Mouse (Mus musculus): ENCODE measurements at regions not wholly inside any gene's neighbourhood (a gene's known extent, or its start where the extent isn't known, plus 50 kb on each side); places are given as distances from the start of the nearest gene placed in this dataset.
"Not testable (repeated sequence)": the region's sequence is repeated elsewhere in the genome, so short reads cannot be mapped to it uniquely, and the experiment has no call there.

DNA sequence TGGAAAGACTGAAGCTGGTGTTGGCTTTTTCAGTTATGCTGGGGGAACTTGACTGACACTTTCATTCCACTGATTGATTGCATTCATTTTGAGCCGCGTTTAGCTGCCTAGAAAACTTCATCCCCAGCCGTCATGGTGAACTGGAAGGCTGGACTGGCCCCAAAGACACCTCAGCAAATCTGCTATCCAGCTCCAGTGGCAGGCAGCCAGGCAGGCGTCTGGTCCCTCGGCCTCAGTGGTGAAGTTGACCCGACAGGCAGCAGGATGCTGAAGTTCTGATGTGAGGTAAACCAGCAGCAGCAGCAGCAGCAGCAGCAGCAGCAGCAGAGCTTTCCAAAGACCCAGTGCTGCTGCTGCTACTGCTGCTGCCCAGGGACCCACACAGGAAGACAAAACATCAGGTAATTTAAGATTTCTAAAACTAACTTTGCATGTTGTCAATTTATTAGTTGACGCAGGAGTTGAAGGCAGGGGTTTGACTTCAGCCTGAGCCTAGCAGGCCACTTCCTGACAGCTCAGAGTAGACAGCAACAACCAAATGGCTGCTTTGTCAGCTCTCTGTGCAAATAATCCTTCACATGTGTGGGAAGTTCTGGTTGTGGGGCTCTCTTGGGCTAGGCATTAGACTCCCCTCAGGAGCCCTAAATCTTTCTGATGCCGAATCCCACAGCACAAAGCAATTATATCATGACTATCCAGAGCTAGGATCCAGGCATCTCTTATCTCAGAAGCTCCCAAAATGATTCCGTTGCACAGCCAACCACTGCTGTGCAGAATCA is 200.4 kb upstream of the Nhs start:
- ATAC-seq (ENCODE audit: insufficient number of reproducible peaks, insufficient read depth, low FRiP score, low TSS enrichment, low read depth): peak; percentile 56; the same call in 1 of the 2 replicates
- no peaks in the 10 kb centered on the region for H3K4me1 ChIP-seq (replicated peaks)
- H3K9me3 ChIP-seq: no peaks in the 10 kb centered on the region
- no peaks in the 10 kb centered on the region for H3K36me3 ChIP-seq
- H3K27me3 ChIP-seq: peaks cover 44% of the 10 kb centered on the region
- WGBS: 33% methylated on average over 9 of the region's 9 CpGs
- H3K4me3 ChIP-seq (replicated peaks): no peak overlapping the region
- H3K4me2 ChIP-seq: no peak overlapping the region
- H3K27ac ChIP-seq: peak overlapping the region; percentile 64
- H3K9ac ChIP-seq (replicated peaks): no peak overlapping the region

DNA sequence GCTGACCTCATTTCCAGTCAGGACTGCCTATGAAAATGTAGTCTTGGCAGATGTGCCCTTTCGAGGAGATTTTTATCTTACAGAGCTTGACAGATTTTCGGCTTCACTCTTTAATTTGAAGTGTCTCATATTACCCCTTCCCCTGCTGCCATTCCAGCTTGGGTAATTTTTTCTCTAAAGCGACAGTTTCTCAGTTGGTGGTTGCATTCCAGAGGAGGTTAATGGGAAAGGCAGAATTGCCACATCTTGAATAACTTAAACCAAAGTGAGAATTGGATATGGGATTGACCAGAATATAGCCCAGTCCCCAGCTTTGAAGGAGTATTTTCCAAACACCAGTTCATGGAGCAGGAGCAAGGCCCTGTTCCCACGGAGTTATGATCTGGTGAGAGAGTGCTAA is 188.8 kb upstream of the Nhs start:
- no peak overlapping the region for H3K9ac ChIP-seq (replicated peaks)
- H3K4me2 ChIP-seq: no peak overlapping the region
- 19% methylated on average over 4 of the region's 4 CpGs for WGBS
- H3K4me1 ChIP-seq (replicated peaks): 0 out of 2 replicates have a peak, but pooled peaks cover 4% of the 10 kb centered on the region
- peaks cover 43% of the 10 kb centered on the region for H3K27me3 ChIP-seq
- H3K9me3 ChIP-seq: no peaks in the 10 kb centered on the region
- no peak overlapping the region for H3K4me3 ChIP-seq (replicated peaks)
- no peaks in the 10 kb centered on the region for H3K36me3 ChIP-seq
- ATAC-seq (ENCODE audit: insufficient number of reproducible peaks, insufficient read depth, low FRiP score, low TSS enrichment, low read depth): no peak
- H3K27ac ChIP-seq: no peak overlapping the region

DNA sequence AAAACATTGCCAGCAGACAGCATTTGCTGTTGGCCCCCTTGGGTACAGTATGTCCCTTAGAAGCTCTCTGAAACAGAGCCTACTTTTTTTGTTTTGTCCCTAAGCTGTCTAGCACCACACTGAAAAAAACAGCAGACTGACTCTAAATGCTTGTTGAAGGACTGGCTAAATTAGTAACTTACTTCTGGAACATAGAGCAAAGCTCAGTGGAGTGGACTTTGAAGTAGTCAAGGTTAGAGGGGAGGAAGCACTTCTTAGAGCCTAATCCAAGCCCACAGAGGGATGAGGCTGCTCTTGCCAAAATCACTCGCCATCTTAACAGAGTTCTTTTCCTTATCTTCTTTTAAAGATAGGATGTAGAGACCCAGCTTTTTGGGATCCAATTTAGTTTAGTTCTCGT is 188.4 kb upstream of the Nhs start:
- WGBS: 38% methylated on average over 2 of the region's 2 CpGs
- Histone ChIP-seq H3K9me3 (no peaks in the 10 kb centered on the region), H3K36me3 (no peaks in the 10 kb centered on the region), H3K27ac (no peak overlapping the region), H3K9ac (replicated peaks) (no peak overlapping the region), H3K4me1 (replicated peaks) (0 out of 2 replicates have a peak, but pooled peaks cover 4% of the 10 kb centered on the region), H3K4me3 (replicated peaks) (no peak overlapping the region), H3K27me3 (peaks cover 38% of the 10 kb centered on the region), H3K4me2 (no peak overlapping the region)
- no peak for ATAC-seq (ENCODE audit: insufficient number of reproducible peaks, insufficient read depth, low FRiP score, low TSS enrichment, low read depth)

DNA sequence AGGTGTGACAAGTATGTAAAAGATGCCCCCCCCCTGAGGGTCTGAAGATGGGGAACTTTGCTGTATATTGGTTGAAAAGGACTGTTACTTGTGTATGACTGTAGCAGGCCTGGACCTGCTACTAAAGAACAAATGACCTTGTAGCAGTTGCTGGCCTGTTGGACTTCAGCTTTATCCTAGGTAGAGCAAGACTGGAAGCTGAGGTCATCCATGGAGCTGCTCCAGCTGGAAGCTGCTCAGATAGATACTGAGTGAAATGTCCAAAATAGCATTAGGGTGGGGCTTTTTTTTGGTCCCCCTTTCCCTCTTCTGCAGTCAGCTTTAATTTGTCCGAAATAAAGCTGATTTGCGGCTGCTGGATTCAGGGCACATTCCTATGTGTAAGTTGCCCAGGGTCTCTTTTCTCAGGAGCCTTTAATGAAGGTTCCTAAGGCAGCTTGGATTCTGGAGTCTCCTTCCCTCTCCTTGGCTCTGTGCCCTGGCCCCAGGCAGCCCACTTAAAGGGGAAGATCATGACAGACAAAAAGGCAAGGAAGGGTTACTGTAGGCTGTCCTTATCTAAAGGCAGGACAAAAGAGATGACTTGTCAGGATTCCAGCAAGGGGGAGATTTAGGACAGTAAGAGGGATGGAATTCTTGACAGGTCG is 186.1 kb upstream of the Nhs start:
- Histone ChIP-seq H3K4me2 (no peak overlapping the region), H3K4me3 (replicated peaks) (no peak overlapping the region), H3K9me3 (no peaks in the 10 kb centered on the region), H3K4me1 (replicated peaks) (0 out of 2 replicates have a peak, but pooled peaks cover 4% of the 10 kb centered on the region), H3K9ac (replicated peaks) (no peak overlapping the region), H3K27me3 (peaks cover 28% of the 10 kb centered on the region), H3K27ac (no peak overlapping the region), H3K36me3 (no peaks in the 10 kb centered on the region)
- no peak for ATAC-seq (ENCODE audit: insufficient number of reproducible peaks, insufficient read depth, low FRiP score, low TSS enrichment, low read depth)
- WGBS: 69% methylated on average over 3 of the region's 3 CpGs

DNA sequence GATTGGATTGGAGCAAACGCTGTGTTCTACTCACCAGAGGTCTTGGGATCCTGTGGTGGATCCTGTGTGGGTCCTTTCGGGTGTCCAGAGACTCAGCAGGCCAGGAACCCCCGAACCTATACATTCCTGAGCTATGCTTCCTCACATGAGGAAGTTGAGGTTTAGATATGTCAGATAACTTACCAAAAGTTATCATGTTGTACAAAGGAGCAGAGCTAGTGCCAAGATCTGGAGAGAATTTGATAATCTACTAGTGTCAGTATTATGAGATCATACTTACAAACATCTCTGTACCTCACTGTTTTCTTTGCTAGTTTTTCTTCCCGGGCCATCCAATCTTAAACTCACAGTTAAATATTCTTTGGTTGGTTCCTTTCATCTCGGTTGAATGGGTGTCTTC is 172.6 kb upstream of the Nhs start:
- no peak for ATAC-seq (ENCODE audit: insufficient number of reproducible peaks, insufficient read depth, low FRiP score, low TSS enrichment, low read depth)
- Histone ChIP-seq H3K9me3 (no peaks in the 10 kb centered on the region), H3K27ac (no peak overlapping the region), H3K9ac (replicated peaks) (no peak overlapping the region), H3K27me3 (no peaks in the 10 kb centered on the region; the same call in 1 of the 2 replicates), H3K36me3 (no peaks in the 10 kb centered on the region), H3K4me1 (replicated peaks) (no peaks in the 10 kb centered on the region), H3K4me3 (replicated peaks) (no peak overlapping the region), H3K4me2 (no peak overlapping the region)
- 88% methylated on average over 5 of the region's 5 CpGs for WGBS

DNA sequence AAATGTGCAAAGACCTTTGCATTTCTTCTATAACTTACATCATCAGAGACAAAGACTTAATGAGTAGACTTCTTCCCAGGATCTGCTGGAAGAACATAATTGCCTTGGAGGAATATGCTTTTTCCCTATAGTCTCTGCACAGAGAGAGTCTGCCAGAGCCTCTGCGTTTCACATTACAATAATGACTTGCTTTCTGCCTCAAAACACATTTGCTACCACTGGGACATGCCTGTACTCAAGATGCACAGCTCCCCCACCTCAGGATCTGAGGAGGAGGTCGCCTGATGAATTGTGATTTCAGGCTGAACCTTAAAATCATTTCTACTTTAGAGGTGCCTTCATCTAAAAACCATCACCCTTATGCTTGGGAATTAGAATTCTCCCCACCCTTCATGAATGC is 148.1 kb upstream of the Nhs start:
- Histone ChIP-seq H3K9me3 (no peaks in the 10 kb centered on the region), H3K4me3 (replicated peaks) (no peak overlapping the region), H3K27me3 (peaks cover 4% of the 10 kb centered on the region; the same call in 1 of the 2 replicates), H3K9ac (replicated peaks) (no peak overlapping the region), H3K4me2 (no peak overlapping the region), H3K36me3 (no peaks in the 10 kb centered on the region), H3K27ac (no peak overlapping the region), H3K4me1 (replicated peaks) (no peaks in the 10 kb centered on the region)
- no peak for ATAC-seq (ENCODE audit: insufficient number of reproducible peaks, insufficient read depth, low FRiP score, low TSS enrichment, low read depth)
- WGBS: 66% methylated on average over 2 of the region's 2 CpGs

DNA sequence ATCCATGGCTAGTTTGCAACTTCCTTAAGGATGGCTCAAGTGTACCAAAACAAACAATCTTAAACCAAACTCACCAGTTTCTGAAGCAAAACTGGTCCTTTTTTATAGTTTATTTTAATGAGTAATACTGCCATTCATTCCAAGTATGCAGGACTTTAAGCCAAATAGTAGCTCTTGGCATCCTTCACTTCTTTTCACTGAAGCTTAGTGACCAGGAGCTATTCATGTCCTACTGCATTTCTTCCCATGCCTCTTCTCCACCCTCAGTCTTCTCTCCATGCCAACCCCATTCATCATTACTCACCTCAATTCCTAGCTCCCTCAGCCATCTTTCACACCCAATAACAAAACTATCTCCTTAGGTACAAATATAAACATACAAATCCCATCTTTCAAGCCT is 144.6 kb upstream of the Nhs start:
- Histone ChIP-seq H3K27ac (no peak overlapping the region), H3K4me1 (replicated peaks) (no peaks in the 10 kb centered on the region), H3K9ac (replicated peaks) (no peak overlapping the region), H3K27me3 (peaks cover 4% of the 10 kb centered on the region; the same call in 1 of the 2 replicates), H3K9me3 (no peaks in the 10 kb centered on the region), H3K36me3 (no peaks in the 10 kb centered on the region), H3K4me3 (replicated peaks) (no peak overlapping the region), H3K4me2 (no peak overlapping the region)
- no peak for ATAC-seq (ENCODE audit: insufficient number of reproducible peaks, insufficient read depth, low FRiP score, low TSS enrichment, low read depth)

DNA sequence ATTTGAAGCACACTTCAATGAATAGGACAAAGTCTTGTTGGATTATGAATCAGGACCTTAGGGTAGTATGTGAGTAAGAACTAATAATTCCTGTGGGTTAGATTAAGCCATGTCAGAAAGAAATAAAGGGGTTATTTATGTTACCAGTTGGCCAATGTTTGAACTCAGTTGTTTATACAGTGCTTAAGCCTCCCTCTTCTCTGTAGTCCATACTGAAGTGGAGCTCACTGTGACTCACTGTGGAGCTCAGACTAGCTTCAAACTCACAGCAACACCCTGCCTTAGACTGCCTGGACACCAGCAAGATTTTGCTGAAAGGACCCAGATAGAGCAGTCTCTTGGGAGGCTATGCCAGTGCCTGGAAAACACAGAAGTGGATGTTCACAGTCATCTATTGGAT is 143.3 kb upstream of the Nhs start:
- H3K4me3 ChIP-seq (replicated peaks): no peak overlapping the region
- no peak overlapping the region for H3K9ac ChIP-seq (replicated peaks)
- no peaks in the 10 kb centered on the region for H3K36me3 ChIP-seq
- no peak for ATAC-seq (ENCODE audit: insufficient number of reproducible peaks, insufficient read depth, low FRiP score, low TSS enrichment, low read depth)
- H3K4me2 ChIP-seq: no peak overlapping the region
- no peak overlapping the region for H3K27ac ChIP-seq
- H3K9me3 ChIP-seq: no peaks in the 10 kb centered on the region
- peaks cover 4% of the 10 kb centered on the region for H3K27me3 ChIP-seq
- no peaks in the 10 kb centered on the region for H3K4me1 ChIP-seq (replicated peaks)

DNA sequence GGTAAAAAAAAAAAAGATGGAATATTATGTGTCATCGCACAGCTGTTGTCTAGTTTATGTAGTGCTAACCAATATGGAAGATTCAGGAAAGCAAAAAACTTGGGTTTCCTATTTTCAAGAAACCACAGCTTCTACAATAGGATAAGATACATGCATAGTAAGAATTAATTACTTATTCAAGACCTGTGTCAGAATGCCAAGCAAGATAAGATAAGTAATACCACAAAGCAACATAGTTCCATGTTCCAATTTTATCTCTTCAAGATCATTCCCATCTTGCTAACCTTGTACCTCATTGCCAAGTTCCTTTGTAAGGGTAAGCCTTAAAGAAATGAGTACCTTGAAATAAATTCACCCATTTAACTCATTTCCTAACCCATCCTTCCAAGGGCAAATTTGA is 131.7 kb upstream of the Nhs start:
- Histone ChIP-seq H3K4me3 (replicated peaks) (no peak overlapping the region), H3K27me3 (peaks cover 24% of the 10 kb centered on the region), H3K9ac (replicated peaks) (no peak overlapping the region), H3K4me1 (replicated peaks) (no peaks in the 10 kb centered on the region), H3K27ac (no peak overlapping the region), H3K4me2 (no peak overlapping the region), H3K36me3 (no peaks in the 10 kb centered on the region), H3K9me3 (no peaks in the 10 kb centered on the region; the same call in 1 of the 2 replicates)
- no peak for ATAC-seq (ENCODE audit: insufficient number of reproducible peaks, insufficient read depth, low FRiP score, low TSS enrichment, low read depth)
- 90% methylated on average over 1 of the region's 1 CpGs for WGBS

DNA sequence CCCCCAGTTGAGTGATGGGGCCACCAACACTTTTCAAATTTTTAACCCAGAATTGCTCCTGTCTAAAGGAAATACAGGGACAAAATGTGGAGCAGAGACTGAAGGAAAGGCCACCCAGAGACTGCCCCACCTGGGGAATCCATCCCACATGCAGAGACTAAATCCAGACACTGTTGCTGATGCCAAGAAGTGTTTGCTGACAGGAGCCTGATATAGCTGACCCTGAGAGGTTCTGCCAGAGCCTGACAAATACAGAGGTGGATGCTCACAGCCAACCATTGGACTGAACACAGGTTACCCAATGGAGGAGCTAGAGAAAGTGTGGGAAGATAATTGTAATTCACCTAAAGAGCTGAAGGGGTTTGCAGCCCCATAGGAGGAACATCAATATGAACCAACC is 126.6 kb upstream of the Nhs start:
- H3K27me3 ChIP-seq: peaks cover 39% of the 10 kb centered on the region
- not testable (repeated sequence) for H3K4me1 ChIP-seq (replicated peaks); ATAC-seq (ENCODE audit: insufficient number of reproducible peaks, insufficient read depth, low FRiP score, low TSS enrichment, low read depth); H3K9ac ChIP-seq (replicated peaks); H3K36me3 ChIP-seq; H3K27ac ChIP-seq; H3K4me3 ChIP-seq (replicated peaks); H3K4me2 ChIP-seq; H3K9me3 ChIP-seq

DNA sequence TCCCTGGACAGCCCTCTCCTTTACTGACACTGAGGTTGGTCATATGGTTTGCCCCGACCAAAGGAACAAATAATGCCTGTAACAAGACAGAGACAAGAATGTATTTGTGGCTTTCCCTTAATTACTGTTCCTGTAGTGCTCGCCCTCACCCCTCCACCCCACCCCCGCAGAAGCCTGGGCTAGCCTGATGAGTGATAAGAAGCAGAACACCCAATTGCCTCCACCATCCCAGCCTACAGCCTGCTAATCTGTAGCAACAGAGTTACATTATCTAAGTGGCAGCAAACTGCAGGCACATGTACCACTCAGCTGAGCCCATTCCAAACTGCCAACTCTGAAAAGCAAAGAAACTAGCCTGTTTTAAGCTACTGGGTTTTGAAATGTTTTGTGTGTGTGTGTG is 124.7 kb upstream of the Nhs start:
- Histone ChIP-seq H3K27ac (no peak overlapping the region), H3K4me1 (replicated peaks) (no peaks in the 10 kb centered on the region), H3K36me3 (no peaks in the 10 kb centered on the region), H3K9ac (replicated peaks) (no peak overlapping the region), H3K9me3 (no peaks in the 10 kb centered on the region), H3K4me3 (replicated peaks) (no peak overlapping the region), H3K27me3 (peaks cover 31% of the 10 kb centered on the region), H3K4me2 (no peak overlapping the region)
- no peak for ATAC-seq (ENCODE audit: insufficient number of reproducible peaks, insufficient read depth, low FRiP score, low TSS enrichment, low read depth)
- 29% methylated on average over 3 of the region's 3 CpGs for WGBS

DNA sequence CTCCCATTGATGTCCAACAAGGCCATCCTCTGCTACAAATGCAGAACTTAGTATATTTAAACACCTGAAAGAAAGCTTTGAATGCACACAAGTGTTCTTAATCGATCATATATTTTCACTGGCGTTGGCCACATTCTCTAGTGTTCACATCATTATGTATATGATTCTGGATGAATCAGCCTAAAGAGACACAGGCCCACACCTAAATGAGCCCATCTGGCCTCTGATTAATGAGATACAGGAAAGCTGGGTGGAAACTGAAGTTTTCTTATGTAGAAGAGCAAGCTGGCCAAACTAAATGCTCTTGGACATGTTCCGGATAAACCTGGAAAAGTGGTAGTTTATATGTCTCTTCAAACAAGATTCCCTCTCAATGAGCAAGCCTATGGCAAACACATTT is 123.2 kb upstream of the Nhs start:
- no peak overlapping the region for H3K27ac ChIP-seq
- H3K4me2 ChIP-seq: no peak overlapping the region
- no peak overlapping the region for H3K9ac ChIP-seq (replicated peaks)
- ATAC-seq (ENCODE audit: insufficient number of reproducible peaks, insufficient read depth, low FRiP score, low TSS enrichment, low read depth): no peak
- peaks cover 31% of the 10 kb centered on the region; the same call in 1 of the 2 replicates for H3K27me3 ChIP-seq
- 87% methylated on average over 3 of the region's 3 CpGs for WGBS
- no peaks in the 10 kb centered on the region for H3K4me1 ChIP-seq (replicated peaks)
- no peak overlapping the region for H3K4me3 ChIP-seq (replicated peaks)
- no peaks in the 10 kb centered on the region for H3K36me3 ChIP-seq
- H3K9me3 ChIP-seq: no peaks in the 10 kb centered on the region

All from limb, embryonic 12.5 days (tissue).